ENCODE assay signal across 12 mouse cellular contexts in the genomic region with DNA sequence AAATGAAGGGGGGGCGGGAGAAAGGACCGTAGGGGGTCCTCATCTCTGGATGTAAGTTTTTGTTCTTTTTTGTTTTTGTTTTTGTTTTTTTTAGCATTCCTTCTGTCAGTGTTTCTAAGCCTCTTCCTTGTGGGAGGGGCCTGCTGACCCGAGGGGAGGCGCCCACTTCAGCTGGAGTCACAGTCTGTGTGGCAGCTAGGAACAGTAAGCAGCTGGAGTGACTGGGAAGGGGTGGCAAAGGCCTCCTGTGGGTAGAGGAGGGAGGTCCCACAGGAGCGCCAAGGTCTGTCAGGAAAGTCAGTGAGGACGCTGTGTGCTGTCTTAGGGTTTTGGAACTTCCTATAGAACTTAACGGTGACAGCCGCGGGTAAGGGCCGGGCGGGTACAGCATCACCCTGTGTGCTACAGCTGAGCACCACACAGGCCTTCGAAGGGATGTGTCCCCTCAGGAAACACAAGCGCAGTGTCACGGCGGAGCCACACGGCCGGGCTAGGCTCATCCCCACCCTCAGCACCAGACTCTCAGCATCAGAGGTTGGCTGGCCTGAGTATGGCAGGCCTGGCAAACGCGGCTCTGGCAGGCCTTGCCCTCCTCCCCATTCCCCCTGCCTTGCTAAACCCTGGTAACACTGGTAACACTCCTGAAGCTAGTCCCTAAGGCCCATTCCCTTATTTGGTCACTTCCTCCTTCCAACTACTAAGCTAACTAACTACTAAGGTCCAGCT. TPM values are rescaled to one million over a fixed set of nuclear protein-coding genes. Genes with fewer than 3 reads are reported as not detected.
DNase-seq lines count a peak whose midpoint lies in the region; ATAC-seq and TF ChIP-seq lines count a peak whose summit lies in the region.
"Had no signal": no experiment of that assay in that cellular context is flagged by ENCODE, and none has a peak within 500 bp of the region (broad histone marks: within the 10 kb centered on the region; RNA-seq: fewer than 3 reads in every experiment).

No protein-coding gene starts in this region.

- no peak for TF ChIP-seq CTCF in forebrain, postnatal 0 days (IDR thresholded peaks at IDR 0.05; ENCODE audit: low read depth)

- no peak for DNase-seq in forebrain, embryonic 10.5 days (ENCODE audit: extremely low spot score, low spot score)
- DNase-seq in forebrain, postnatal 0 days: no peak
- DNase-seq in liver, embryonic 11.5 days (ENCODE audit: low spot score): no peak
- no peak for DNase-seq in forebrain, embryonic 14.5 days (ENCODE audit: low spot score)
- DNase-seq in gastrocnemius, postnatal 36 days: no peak
- no peak for DNase-seq in left cerebral cortex, postnatal 25 days (ENCODE audit: low spot score in 2 of 2)
- DNase-seq: cerebellum, adult 8-10 months; gastrocnemius, postnatal 10 days; layer of hippocampus, adult 9-11 months; right cerebral cortex, postnatal 25 days had no signal

- H3K4me3 ChIP-seq in forebrain, embryonic 10.5 days: no peak overlapping the region
- H3K4me3 ChIP-seq in forebrain, postnatal 0 days (ENCODE audit: low read depth, low read length): no peak overlapping the region
- no peak overlapping the region for H3K4me3 ChIP-seq in liver, embryonic 12.5 days
- no peak overlapping the region for H3K4me3 ChIP-seq in liver, embryonic 11.5 days (ENCODE audit: low read depth, low read length)
- H3K4me3 ChIP-seq in forebrain, embryonic 14.5 days (ENCODE audit: low read depth, low read length): no peak overlapping the region

- H3K4me2 ChIP-seq in forebrain, postnatal 0 days (ENCODE audit: low read depth): no peak overlapping the region
- no peak overlapping the region for H3K4me2 ChIP-seq in liver, embryonic 12.5 days
- no peak overlapping the region for H3K4me2 ChIP-seq in liver, embryonic 11.5 days
- H3K4me2 ChIP-seq in forebrain, embryonic 14.5 days (ENCODE audit: low read length): no peak overlapping the region

- H3K36me3 ChIP-seq in forebrain, embryonic 10.5 days (replicated peaks): no peaks in the 10 kb centered on the region
- H3K36me3 ChIP-seq in forebrain, postnatal 0 days (ENCODE audit: insufficient read depth): 0 out of 2 replicates have a peak, but pooled peaks cover 3% of the 10 kb centered on the region
- no peaks in the 10 kb centered on the region for H3K36me3 ChIP-seq in liver, embryonic 12.5 days
- no peaks in the 10 kb centered on the region for H3K36me3 ChIP-seq in liver, embryonic 11.5 days (ENCODE audit: control insufficient read depth, insufficient read depth, low read length)
- no peaks in the 10 kb centered on the region for H3K36me3 ChIP-seq in forebrain, embryonic 14.5 days (ENCODE audit: control insufficient read depth, insufficient read depth, low read length)

- intact Hi-C loops in gastrocnemius, postnatal 36 days (cut with DNase I): no loop called here
- intact Hi-C loops in left cerebral cortex, postnatal 25 days (cut with DNase I): no loop called here

- H3K9me3 ChIP-seq in forebrain, embryonic 10.5 days: no peaks in the 10 kb centered on the region
- H3K9me3 ChIP-seq in forebrain, postnatal 0 days (ENCODE audit: low read length): no peaks in the 10 kb centered on the region
- H3K9me3 ChIP-seq in liver, embryonic 12.5 days (replicated peaks): no peaks in the 10 kb centered on the region
- H3K9me3 ChIP-seq in liver, embryonic 11.5 days (ENCODE audit: control insufficient read depth, low read length): no peaks in the 10 kb centered on the region
- no peaks in the 10 kb centered on the region for H3K9me3 ChIP-seq in forebrain, embryonic 14.5 days (replicated peaks; ENCODE audit: control insufficient read depth, low read length)

- H3K9ac ChIP-seq in forebrain, postnatal 0 days: no peak overlapping the region
- H3K9ac ChIP-seq in liver, embryonic 12.5 days: no peak overlapping the region
- no peak overlapping the region for H3K9ac ChIP-seq in liver, embryonic 11.5 days (ENCODE audit: low read depth, low read length)
- H3K9ac ChIP-seq in forebrain, embryonic 14.5 days (ENCODE audit: low read length): no peak overlapping the region

- H3K27me3 ChIP-seq in forebrain, embryonic 10.5 days (ENCODE audit: poor library complexity, severe bottlenecking): no peaks in the 10 kb centered on the region
- no peaks in the 10 kb centered on the region for H3K27me3 ChIP-seq in forebrain, postnatal 0 days (ENCODE audit: insufficient read depth, low read length)
- no peaks in the 10 kb centered on the region for H3K27me3 ChIP-seq in liver, embryonic 12.5 days (replicated peaks)
- no peaks in the 10 kb centered on the region for H3K27me3 ChIP-seq in liver, embryonic 11.5 days (replicated peaks; ENCODE audit: control insufficient read depth, insufficient read depth, low read length)
- H3K27me3 ChIP-seq in forebrain, embryonic 14.5 days (replicated peaks; ENCODE audit: control insufficient read depth, insufficient read depth, low read length): no peaks in the 10 kb centered on the region

- H3K27ac ChIP-seq in forebrain, embryonic 10.5 days: peak overlapping the region; percentile 73
- H3K27ac ChIP-seq in forebrain, postnatal 0 days (ENCODE audit: low read depth, low read length): no peak overlapping the region
- H3K27ac ChIP-seq in liver, embryonic 12.5 days: peak overlapping the region; percentile 34; the same call in 1 of the 2 replicates
- H3K27ac ChIP-seq in liver, embryonic 11.5 days (ENCODE audit: low read depth, low read length): no peak overlapping the region; the same call in 1 of the 2 replicates
- no peak overlapping the region for H3K27ac ChIP-seq in forebrain, embryonic 14.5 days (ENCODE audit: low read depth, low read length)

- WGBS in forebrain, embryonic 10.5 days: 87% methylated on average over 19 of the region's 19 CpGs
- 74% methylated on average over 19 of the region's 19 CpGs for WGBS in forebrain, postnatal 0 days
- WGBS in liver, embryonic 12.5 days (ENCODE audit: insufficient replicate concordance): 74% methylated on average over 19 of the region's 19 CpGs
- 80% methylated on average over 19 of the region's 19 CpGs for WGBS in liver, embryonic 11.5 days
- WGBS in forebrain, embryonic 14.5 days: 74% methylated on average over 19 of the region's 19 CpGs

- H3K4me1 ChIP-seq in forebrain, embryonic 10.5 days: peaks cover 32% of the 10 kb centered on the region
- H3K4me1 ChIP-seq in forebrain, postnatal 0 days (ENCODE audit: insufficient read depth): no peaks in the 10 kb centered on the region
- peaks cover 36% of the 10 kb centered on the region for H3K4me1 ChIP-seq in liver, embryonic 12.5 days
- H3K4me1 ChIP-seq in liver, embryonic 11.5 days (replicated peaks; ENCODE audit: control insufficient read depth, insufficient read depth, low read length): peaks cover 11% of the 10 kb centered on the region
- H3K4me1 ChIP-seq in forebrain, embryonic 14.5 days (ENCODE audit: control insufficient read depth, insufficient read depth, low read length): peaks cover 4% of the 10 kb centered on the region; the same call in 1 of the 2 replicates

- ATAC-seq in forebrain, postnatal 0 days: no peak
- ATAC-seq in liver, embryonic 12.5 days: peak; percentile 30; the same call in 1 of the 2 replicates
- ATAC-seq in liver, embryonic 11.5 days (replicated peaks; ENCODE audit: low FRiP score): no peak
- peak; percentile 48; the same call in 1 of the 2 replicates for ATAC-seq in forebrain, embryonic 14.5 days
- peak; percentile 26 for ATAC-seq in megakaryocyte progenitor cell, adult 5-6 weeks (replicated peaks; ENCODE audit: poor library complexity)

RNA-seq across cellular contexts. Expression of gene Kcne1, which starts 52.9 kb away (rescaled TPM):
- 0.12 and 0.41 TPM in 2 replicates for polyA plus RNA-seq in forebrain, embryonic 10.5 days (2016; fragmentation: Nextera tagmentation; extraction: Ambion mirVana)
- not detected in 2 replicates for total RNA-seq in forebrain, postnatal 0 days (2014; rRNA removed)
- polyA plus RNA-seq in forebrain, postnatal 0 days (2015; fragmentation: Nextera tagmentation; extraction: Ambion mirVana): not detected in 2 replicates
- 0.41 TPM in 1 of 2 replicates, not detected in the other for polyA plus RNA-seq in liver, embryonic 12.5 days (2016; fragmentation: Nextera tagmentation; extraction: Ambion mirVana)
- 0.05 TPM in 1 of 2 replicates, not detected in the other for polyA plus RNA-seq in liver, embryonic 11.5 days (2014; fragmentation: Nextera tagmentation; extraction: Ambion mirVana)
- 0.10 TPM in 1 of 2 replicates, not detected in the other for polyA plus RNA-seq in forebrain, embryonic 14.5 days (2014; fragmentation: Nextera tagmentation; extraction: Ambion mirVana)
- not detected in 2 replicates for total RNA-seq in megakaryocyte progenitor cell, adult 5-6 weeks (2015)
- total RNA-seq in megakaryocyte progenitor cell, adult 5-6 weeks (2017): not detected in 2 replicates
- not detected for total RNA-seq in gastrocnemius, postnatal 36 days (2021)
- not detected for total RNA-seq in left cerebral cortex, postnatal 25 days (2021)
- total RNA-seq: gastrocnemius, postnatal 10 days had no signal

RNA-seq across cellular contexts. Expression of gene Rcan1, which starts 58.5 kb away (rescaled TPM):
- 34.4 and 34.7 TPM in 2 replicates for polyA plus RNA-seq in forebrain, embryonic 10.5 days (2016; fragmentation: Nextera tagmentation; extraction: Ambion mirVana)
- total RNA-seq in forebrain, postnatal 0 days (2014; rRNA removed): 72.3 and 83.8 TPM in 2 replicates
- 50.3 and 52.2 TPM in 2 replicates for polyA plus RNA-seq in forebrain, postnatal 0 days (2015; fragmentation: Nextera tagmentation; extraction: Ambion mirVana)
- polyA plus RNA-seq in liver, embryonic 12.5 days (2016; fragmentation: Nextera tagmentation; extraction: Ambion mirVana): 14.3 and 15.9 TPM in 2 replicates
- 21.6 and 21.9 TPM in 2 replicates for polyA plus RNA-seq in liver, embryonic 11.5 days (2014; fragmentation: Nextera tagmentation; extraction: Ambion mirVana)
- polyA plus RNA-seq in forebrain, embryonic 14.5 days (2014; fragmentation: Nextera tagmentation; extraction: Ambion mirVana): 46.3 and 49.0 TPM in 2 replicates
- 6.9 and 7.8 TPM in 2 replicates for total RNA-seq in megakaryocyte progenitor cell, adult 5-6 weeks (2015)
- 8.4 and 8.6 TPM in 2 replicates for total RNA-seq in megakaryocyte progenitor cell, adult 5-6 weeks (2017)
- 10 to 100 TPM; 62.2 to 75.7 TPM for total RNA-seq in gastrocnemius, postnatal 36 days (2021)
- total RNA-seq in left cerebral cortex, postnatal 25 days (2021): 10 to 100 TPM; 60.4 to 63.9 TPM

Comparison
In these comparisons a context has a peak if more than half of its experiments do, and no peak if none do; other contexts are left out.
1. H3K27ac ChIP-seq: peak in forebrain, embryonic 10.5 days (single experiment) and liver, embryonic 12.5 days (single experiment); none in forebrain, postnatal 0 days (single experiment), liver, embryonic 11.5 days (single experiment) and forebrain, embryonic 14.5 days (single experiment).
2. ATAC-seq: peak in liver, embryonic 12.5 days (single experiment), forebrain, embryonic 14.5 days (single experiment) and megakaryocyte progenitor cell, adult 5-6 weeks (single experiment); none in forebrain, postnatal 0 days (single experiment) and liver, embryonic 11.5 days (single experiment).